Mouse (Mus musculus) CH12.LX (cell line): ENCODE measurements around the gene Vps72. TPM values are rescaled to one million over a fixed set of nuclear protein-coding genes. Genes with fewer than 3 reads are reported as not detected.

Source experiments
- DNase-seq: peaks from one replicate; pipeline ENCODE4 v3.0.0-alpha.2; 2013; ENCODE audit errors: extremely low read depth
- H3K27ac ChIP-seq: 2 replicates; pipeline ENCODE4 v1.5.1; 2012; ENCODE audit warnings: low read depth, mild to moderate bottlenecking, control low read depth, moderate library complexity; ENCODE audit not compliant: insufficient read depth
- H3K27me3 ChIP-seq: replicated peaks from 2 replicates; pipeline ENCODE3; 2012; ENCODE audit warnings: inconsistent platforms
- H3K36me3 ChIP-seq, 2 experiments: replicated peaks in 1 of 2; 2 replicates each; pipeline versions ENCODE3 to v1.6.1; 2012; ENCODE audit warnings: inconsistent platforms in 1 of 2, low read length in 1 of 2, mild to moderate bottlenecking in 1 of 2, mixed read lengths in 1 of 2, moderate library complexity in 1 of 2; ENCODE audit not compliant: control insufficient read depth in 1 of 2, insufficient read depth in 1 of 2
- H3K4me1 ChIP-seq, 2 experiments: 2 replicates each; pipeline ENCODE4 v1.6.1; 2012; ENCODE audit warnings: inconsistent platforms in 1 of 2, moderate library complexity in 1 of 2; ENCODE audit not compliant: insufficient read depth in 2 of 2, control insufficient read depth in 1 of 2
- H3K4me2 ChIP-seq: 2 replicates; pipeline ENCODE4 v1.6.1; 2012; ENCODE audit warnings: low read depth, mild to moderate bottlenecking, control low read depth; ENCODE audit not compliant: poor library complexity, insufficient read depth, severe bottlenecking
- H3K4me3 ChIP-seq, 3 experiments: fragments of 150-350 bp in 1 of 3; sonication (generic) in 1 of 3; replicated peaks in 1 of 3; 2 replicates each; pipeline versions ENCODE3 to v1.5.1; 2011 to 2012; ENCODE audit warnings: low read depth in 2 of 3, low read length in 2 of 3, mild to moderate bottlenecking in 2 of 3, moderate library complexity in 2 of 3, control low read depth in 1 of 3, improper control_type of control experiment in 1 of 3, inconsistent platforms in 1 of 3, mixed read lengths in 1 of 3; ENCODE audit not compliant: poor library complexity in 1 of 3
- H3K79me2 ChIP-seq: replicated peaks from 2 replicates; pipeline ENCODE4 v1.6.1; 2012; ENCODE audit warnings: mild to moderate bottlenecking, moderate library complexity; ENCODE audit not compliant: control insufficient read depth, poor library complexity, insufficient read depth, severe bottlenecking; ENCODE audit errors: extremely low read depth
- H3K9ac ChIP-seq: 2 replicates; pipeline ENCODE4 v1.6.1; 2012; ENCODE audit warnings: low read depth, mild to moderate bottlenecking, control low read depth, moderate library complexity; ENCODE audit not compliant: insufficient read depth
- H3K9me3 ChIP-seq: replicated peaks from 2 replicates; pipeline ENCODE3; 2012; ENCODE audit warnings: low read length, inconsistent platforms, mixed read lengths
- CHD2 ChIP-seq: IDR thresholded peaks from 2 replicates; pipeline ENCODE4 v1.6.1; 2011; ENCODE audit warnings: low read length, improper control_type of control experiment
- E2F4 ChIP-seq: IDR thresholded peaks from 2 replicates; pipeline ENCODE4 v1.6.1; 2011; ENCODE audit warnings: low read depth, low read length, improper control_type of control experiment; ENCODE audit not compliant: insufficient replicate concordance
- ELF1 ChIP-seq: IDR thresholded peaks from 2 replicates; pipeline ENCODE4 v1.6.1; 2014; ENCODE audit warnings: low read depth, mild to moderate bottlenecking, inconsistent platforms, low read length, improper control_type of control experiment
- EP300 ChIP-seq: IDR thresholded peaks from 2 replicates; pipeline ENCODE4 v1.6.1; 2011; ENCODE audit warnings: low read length, improper control_type of control experiment
- ETS1 ChIP-seq: conservative IDR thresholded peaks from 2 replicates; pipeline ENCODE4 v1.6.1; 2012; ENCODE audit warnings: low read depth, mild to moderate bottlenecking, inconsistent platforms, low read length, improper control_type of control experiment, moderate library complexity
- HCFC1 ChIP-seq: IDR thresholded peaks from 2 replicates; pipeline ENCODE4 v1.6.1; 2012; ENCODE audit warnings: low read depth, mild to moderate bottlenecking, inconsistent platforms, low read length, improper control_type of control experiment
- IRF4 ChIP-seq: IDR thresholded peaks from 2 replicates; pipeline ENCODE4 v1.6.1; 2014; ENCODE audit warnings: low read depth, mild to moderate bottlenecking, inconsistent platforms, low read length, improper control_type of control experiment
- JUN ChIP-seq: IDR thresholded peaks from 2 replicates; pipeline ENCODE4 v1.6.1; 2011; ENCODE audit warnings: low read depth, mild to moderate bottlenecking, low read length, improper control_type of control experiment, moderate library complexity; ENCODE audit not compliant: insufficient read depth
- KAT2A ChIP-seq: IDR thresholded peaks from 2 replicates; pipeline ENCODE4 v1.6.1; 2012; ENCODE audit warnings: low read length, improper control_type of control experiment, inconsistent platforms; ENCODE audit not compliant: insufficient replicate concordance
- MAX ChIP-seq: IDR thresholded peaks from 2 replicates; pipeline ENCODE4 v1.6.1; 2011; ENCODE audit warnings: low read length, improper control_type of control experiment
- MYC ChIP-seq: IDR thresholded peaks from 2 replicates; pipeline ENCODE4 v1.6.1; 2011; ENCODE audit warnings: low read depth, mild to moderate bottlenecking, improper control_type of control experiment, low read length
- NRF1 ChIP-seq: IDR thresholded peaks from 2 replicates; pipeline ENCODE4 v1.6.1; 2014; ENCODE audit warnings: low read depth, mild to moderate bottlenecking, inconsistent platforms, low read length, improper control_type of control experiment, moderate library complexity
- POLR2A ChIP-seq: IDR thresholded peaks from 2 replicates; pipeline ENCODE4 v1.6.1; 2011; ENCODE audit warnings: low read depth, mild to moderate bottlenecking, improper control_type of control experiment, low read length
- SIN3A ChIP-seq: IDR thresholded peaks from 2 replicates; pipeline ENCODE4 v1.6.1; 2012; ENCODE audit warnings: low read length, improper control_type of control experiment, inconsistent platforms
- SMC3 ChIP-seq: IDR thresholded peaks from 2 replicates; pipeline ENCODE4 v1.6.1; 2011; ENCODE audit warnings: low read depth, low read length, improper control_type of control experiment
- TBP ChIP-seq: conservative IDR thresholded peaks from 2 replicates; pipeline ENCODE4 v1.6.1; 2011; ENCODE audit warnings: low read depth, low read length, improper control_type of control experiment
- TCF12 ChIP-seq: IDR thresholded peaks from 2 replicates; pipeline ENCODE4 v1.6.1; 2014; ENCODE audit warnings: low read depth, mild to moderate bottlenecking, inconsistent platforms, low read length, improper control_type of control experiment
- USF1 ChIP-seq: IDR thresholded peaks from 2 replicates; pipeline ENCODE4 v1.6.1; 2014; ENCODE audit warnings: low read depth, mild to moderate bottlenecking, inconsistent platforms, low read length, improper control_type of control experiment
- ZNF384 ChIP-seq: IDR thresholded peaks from 2 replicates; pipeline ENCODE4 v1.6.1; 2012; ENCODE audit warnings: low read depth, low read length, improper control_type of control experiment, inconsistent platforms
- dilution Hi-C: fragments of 300-500 bp; cut with MboI; formaldehyde crosslinking; loops from 2 replicates; pipeline ENCODE4 v1.14.3; 2020; ENCODE audit warnings: low sequenced_read_pairs; ENCODE audit not compliant: extremely low pct_unique_long_range_greater_than_20kb, extremely low pct_ligation_motif_present
- in situ Hi-C: fragments of 300-500 bp; cut with MboI; formaldehyde crosslinking; loops from 3 replicates; pipeline ENCODE4 v1.14.3; 2019; ENCODE audit warnings: low sequenced_read_pairs, low pct_ligation_motif_present, low pct_unique_long_range_greater_than_20kb, mixed read lengths
- polyA plus RNA-seq: library from polyadenylated mRNA; unstranded; fragments of >175 nt; gene quantifications from 2 replicates; pipeline ENCODE4 v1.2.1, GENCODE M21; 2012; ENCODE audit warnings: low read depth; ENCODE audit not compliant: insufficient read length
- total RNA-seq, 2 experiments: library from RNA; depleted of rRNA; stranded (reverse); fragments of 300-350 nt in 1 of 2; fragments of >200 nt in 1 of 2; gene quantifications; 2 replicates each; pipeline ENCODE4 v1.2.3; 2012 to 2014

Vps72 gene
- total and polyA plus RNA-seq, 3 experiments: 33.5 to 54.4 (median 34.1) TPM

- TF ChIP-seq POLR2A: no peak
- no peak for TF ChIP-seq IRF4
- TF ChIP-seq ELF1: no peak
- no peak for TF ChIP-seq TCF12
- TF ChIP-seq USF1: no peak
- TF ChIP-seq ETS1: no peak
- TF ChIP-seq SMC3: no peak
- no peak for TF ChIP-seq TBP
- no peak for TF ChIP-seq E2F4
- TF ChIP-seq ZNF384: no peak
- TF ChIP-seq CHD2: no peak
- TF ChIP-seq KAT2A: no peak
- dilution Hi-C loops (no loop called here), in situ Hi-C loops (no loop called here)
- Histone ChIP-seq H3K79me2 (no peaks in the 10 kb centered on the region), H3K27me3 (no peaks in the 10 kb centered on the region), H3K9me3 (no peaks in the 10 kb centered on the region), H3K27ac (no peak overlapping the region), H3K4me1 (peaks cover 0 to 8% of the 10 kb centered on the region in 2 experiments; a peak in 2 of 4 replicates), H3K9ac (no peak overlapping the region), H3K4me2 (no peak overlapping the region), H3K4me3 (no peak overlapping the region), H3K36me3 (peaks cover 74 to 93% of the 10 kb centered on the region in 2 experiments)
- DNase-seq: no peak
These were observed 44.7 kb upstream of the Vps72 start for GRCm38 (mm10) chr3:95066095-95066494.

- H3K4me2 ChIP-seq: no peak overlapping the region
- H3K27ac ChIP-seq: no peak overlapping the region
- H3K9me3 ChIP-seq: no peaks in the 10 kb centered on the region
- H3K4me3 ChIP-seq: no peak overlapping the region
- no peaks in the 10 kb centered on the region for H3K79me2 ChIP-seq
- in situ Hi-C loops: no loop called here
- H3K36me3 ChIP-seq: peaks cover 78 to 94% of the 10 kb centered on the region in 2 experiments
- peaks cover 0 to 8% of the 10 kb centered on the region in 2 experiments; a peak in 2 of 4 replicates for H3K4me1 ChIP-seq
- TF ChIP-seq SIN3A: no peak
- TF ChIP-seq JUN: no peak
- no peak for TF ChIP-seq MAX
- TF ChIP-seq HCFC1: no peak
- TF ChIP-seq SMC3: no peak
- no peak for TF ChIP-seq USF1
- no peak for TF ChIP-seq MYC
- no peak for TF ChIP-seq IRF4
- TF ChIP-seq EP300: no peak
- TF ChIP-seq NRF1: no peak
- TF ChIP-seq, all 38 proteins: peak for 0
- dilution Hi-C loops: no loop called here
- no peak overlapping the region for H3K9ac ChIP-seq
- H3K27me3 ChIP-seq: no peaks in the 10 kb centered on the region
- DNase-seq: no peak
These were observed 44.3 kb upstream of the Vps72 start for GRCm38 (mm10) chr3:95066570-95066969.
